Mouse (Mus musculus) intestine, embryonic 15.5 days (tissue): ENCODE measurements around the gene Copz2. TPM values are rescaled to one million over a fixed set of nuclear protein-coding genes. Genes with fewer than 3 reads are reported as not detected.

Experiments used
- ATAC-seq: fragments of 200-750 bp; cut with Nextera tagmentation; 2 replicates; pipeline ENCODE4 v1.8.0; 2017; ENCODE audit warnings: moderate TSS enrichment, moderate library complexity
- H3K27ac ChIP-seq: fragments of 300-500 bp; sonication (generic); 2 replicates; pipeline ENCODE4 v1.5.1; 2015; ENCODE audit warnings: mild to moderate bottlenecking, inconsistent platforms
- H3K27me3 ChIP-seq: fragments of 300-500 bp; sonication (generic); replicated peaks from 2 replicates; pipeline ENCODE4 v1.6.1; 2015; ENCODE audit warnings: inconsistent platforms
- H3K36me3 ChIP-seq: fragments of 300-500 bp; sonication (generic); 2 replicates; pipeline ENCODE4 v1.6.1; 2015; ENCODE audit warnings: inconsistent platforms
- H3K4me1 ChIP-seq: fragments of 300-500 bp; sonication (generic); replicated peaks from 2 replicates; pipeline ENCODE4 v1.6.1; 2015; ENCODE audit warnings: inconsistent platforms
- H3K4me2 ChIP-seq: fragments of 300-500 bp; sonication (generic); replicated peaks from 2 replicates; pipeline ENCODE4 v1.6.1; 2015; ENCODE audit warnings: mild to moderate bottlenecking, inconsistent platforms
- H3K4me3 ChIP-seq: fragments of 300-500 bp; sonication (generic); replicated peaks from 2 replicates; pipeline ENCODE4 v1.5.1; 2015; ENCODE audit warnings: inconsistent platforms
- H3K9ac ChIP-seq: fragments of 300-500 bp; sonication (generic); 2 replicates; pipeline ENCODE4 v1.6.1; 2015; ENCODE audit warnings: inconsistent platforms
- H3K9me3 ChIP-seq: fragments of 300-500 bp; sonication (generic); 2 replicates; pipeline ENCODE4 v1.6.1; 2016; ENCODE audit warnings: inconsistent platforms
- WGBS: fragments of 180-500 bp; shearing (Covaris S2); methylation state at CpG from one replicate; pipeline ENCODE4 v1.1.7; 2015; 5-methylcytosine and 5-hydroxymethylcytosine counted together
- microRNA counts: library from miRNA; unstranded; fragments of <30 nt; microRNA quantifications from one replicate; lab custom pipeline; 2016
- polyA plus RNA-seq: library from polyadenylated mRNA; unstranded; fragments of >200 nt; fragmentation: Nextera tagmentation; extraction: Ambion mirVana; gene quantifications from 2 replicates; pipeline ENCODE4 v1.2.1, GENCODE M21; 2015

Copz2 gene
- polyA plus RNA-seq, 1 experiment from 2014 or later = 93.5 TPM

DNA sequence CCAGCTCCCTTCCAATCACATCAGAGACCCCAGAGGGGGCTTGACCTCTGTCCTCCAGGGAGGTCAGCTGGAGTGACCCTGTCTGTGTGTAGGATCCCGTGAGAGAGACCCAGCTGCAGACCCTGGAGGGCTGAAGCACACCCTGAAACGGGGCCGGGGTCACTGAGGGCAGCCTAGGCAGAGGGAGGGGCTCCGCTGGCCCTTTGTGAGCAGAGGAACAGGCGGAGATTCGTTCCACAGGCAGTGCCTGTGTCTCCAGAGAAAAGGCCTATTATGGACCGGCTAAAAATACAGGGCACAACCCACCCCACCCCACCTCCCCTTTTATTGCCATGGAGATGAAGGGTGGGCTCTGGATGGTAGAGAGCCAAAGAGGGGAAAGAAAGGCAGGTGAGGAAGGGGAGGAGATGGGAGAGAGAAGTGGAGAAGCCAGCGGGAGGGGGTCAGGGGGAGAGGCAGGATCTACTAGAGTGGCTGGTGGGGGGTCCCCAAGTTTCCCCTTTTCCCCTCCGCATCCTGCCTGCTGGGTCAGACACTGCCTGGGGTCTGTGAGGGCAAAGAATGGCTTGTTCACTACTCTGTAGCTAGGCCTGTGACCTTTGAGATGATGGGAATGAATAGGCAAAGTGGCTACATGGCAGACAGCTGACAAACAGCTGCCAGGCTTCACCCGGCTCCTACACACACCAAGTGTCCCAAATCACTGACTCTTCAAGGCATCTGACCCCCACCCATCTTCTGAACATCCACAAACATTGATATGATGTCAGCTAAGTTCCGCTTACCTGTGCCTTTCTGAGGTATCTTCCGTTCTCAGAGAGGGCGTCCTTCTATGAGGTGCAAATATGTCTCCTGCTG is 50.0 kb downstream of the Copz2 start:
- Histone ChIP-seq H3K27ac (no peak overlapping the region), H3K4me3 (no peak overlapping the region), H3K9me3 (no peaks in the 10 kb centered on the region), H3K4me1 (peaks cover 13% of the 10 kb centered on the region; the same call in 1 of the 2 replicates), H3K4me2 (no peak overlapping the region), H3K36me3 (no peaks in the 10 kb centered on the region), H3K9ac (no peak overlapping the region), H3K27me3 (peaks cover 3% of the 10 kb centered on the region; the same call in 1 of the 2 replicates)
- WGBS = 49% methylated on average over 13 of the region's 13 CpGs
- no peak for ATAC-seq

DNA sequence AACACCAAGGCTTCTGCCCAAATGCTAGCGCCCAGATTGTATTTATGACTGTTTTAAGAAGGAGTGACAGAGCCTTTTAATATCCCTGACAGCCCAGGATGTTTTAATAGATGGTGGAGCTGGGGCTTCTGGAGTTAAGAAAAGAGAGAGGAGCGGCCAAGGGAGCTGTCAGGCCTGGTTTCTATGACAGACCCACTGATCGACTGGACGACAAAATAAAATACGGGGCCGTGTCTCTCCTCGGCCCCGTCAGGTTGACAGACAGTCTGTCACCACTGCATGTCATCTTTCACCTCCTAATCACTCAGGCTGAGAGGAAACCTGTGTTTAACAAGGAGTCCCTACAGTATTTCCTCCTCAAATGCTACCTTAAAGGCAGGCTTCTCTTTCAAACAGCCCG is 51.7 kb downstream of the Copz2 start:
- H3K9me3 ChIP-seq = no peaks in the 10 kb centered on the region
- H3K4me2 ChIP-seq = no peak overlapping the region
- peaks cover 13% of the 10 kb centered on the region; the same call in 1 of the 2 replicates for H3K4me1 ChIP-seq
- 54% methylated on average over 9 of the region's 9 CpGs for WGBS
- H3K36me3 ChIP-seq = no peaks in the 10 kb centered on the region
- no peak for ATAC-seq
- H3K27ac ChIP-seq = no peak overlapping the region
- H3K4me3 ChIP-seq = no peak overlapping the region
- H3K9ac ChIP-seq = no peak overlapping the region
- peaks cover 3% of the 10 kb centered on the region; the same call in 1 of the 2 replicates for H3K27me3 ChIP-seq

DNA sequence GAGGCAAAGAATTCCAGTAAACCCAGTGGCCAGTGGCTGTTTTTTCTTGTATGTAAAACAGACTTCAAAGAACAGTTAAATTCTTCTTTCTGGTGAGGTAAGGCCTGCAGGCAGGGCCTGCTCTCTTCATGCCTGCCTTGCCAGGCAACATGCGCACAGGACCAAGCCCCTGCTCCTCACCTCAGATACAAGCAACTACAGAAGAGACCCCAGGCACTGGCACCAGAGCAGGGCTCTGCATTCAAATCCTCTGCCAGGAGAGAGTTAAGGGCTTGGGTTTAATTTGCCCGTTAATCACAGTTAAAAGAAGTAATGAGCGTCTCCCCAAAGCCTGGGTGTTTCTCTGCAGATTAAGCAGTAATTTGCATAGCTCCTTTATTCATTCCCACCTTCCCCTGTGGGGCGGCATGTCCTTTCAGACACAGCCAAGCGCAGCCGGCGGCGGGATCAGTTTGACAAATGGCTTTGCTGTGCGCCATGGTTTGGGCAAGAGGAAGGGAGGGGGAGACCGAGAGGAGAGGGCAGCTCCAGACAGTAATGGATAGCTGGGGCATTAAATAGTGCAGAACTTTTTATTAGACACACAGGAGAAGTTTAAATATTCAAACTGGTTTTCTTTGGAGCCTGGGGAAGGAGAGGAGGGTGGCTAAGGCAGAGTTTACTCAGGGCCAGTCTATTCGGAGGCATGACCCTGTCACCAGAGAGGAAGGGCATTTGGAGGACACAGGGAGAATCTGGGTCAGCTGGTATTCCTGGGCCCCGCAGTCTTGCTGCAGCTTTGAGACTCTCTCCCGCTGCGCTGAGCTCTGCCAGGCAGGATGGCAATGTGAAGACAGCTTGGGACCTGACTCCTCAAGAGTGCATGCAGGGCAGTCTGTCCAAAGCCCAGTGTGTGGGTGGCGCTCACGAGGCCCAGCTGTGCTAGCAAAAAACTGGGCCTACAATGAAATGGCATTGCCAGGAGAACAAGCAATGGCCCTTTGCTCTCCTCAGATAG is 53.3 kb downstream of the Copz2 start:
- H3K27ac ChIP-seq = no peak overlapping the region
- WGBS = 27% methylated on average over 16 of the region's 16 CpGs
- no peak for ATAC-seq

DNA sequence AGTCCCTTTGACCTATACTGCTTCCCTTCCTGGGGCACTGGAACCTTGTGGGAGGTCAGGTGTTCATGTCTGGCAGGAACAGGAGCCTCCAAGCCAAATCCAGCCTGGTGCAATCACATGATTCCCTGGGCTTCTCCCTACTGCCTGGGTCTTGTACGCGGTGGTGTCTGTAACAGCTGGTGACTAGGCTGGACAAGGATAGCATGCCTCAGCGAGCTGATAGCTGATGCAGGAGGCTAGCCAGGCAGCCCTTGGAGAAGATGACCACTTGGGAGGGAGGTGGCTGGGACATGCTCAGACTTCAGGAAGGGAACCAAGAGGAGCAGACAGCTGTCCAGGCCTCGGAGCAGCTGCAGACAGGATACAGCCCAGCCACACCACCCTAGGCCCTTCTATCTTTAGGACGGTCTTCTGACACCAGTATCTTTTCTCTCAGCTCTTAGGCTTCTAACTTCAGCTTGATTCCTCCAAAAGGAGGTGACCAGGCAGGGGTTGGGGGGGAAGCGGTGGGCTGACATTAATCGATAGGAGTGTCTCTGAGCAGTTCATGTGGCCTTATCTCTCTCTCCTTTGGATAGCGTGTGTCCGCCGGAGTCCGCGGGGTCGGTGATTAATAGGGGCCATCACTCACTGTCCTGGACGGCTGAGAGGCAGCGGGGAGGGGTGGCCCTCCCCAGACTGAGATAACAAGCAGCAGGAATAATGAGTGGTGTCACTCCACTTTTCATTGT is 56.9 kb downstream of the Copz2 start:
- no peaks in the 10 kb centered on the region for H3K9me3 ChIP-seq
- peaks cover 16% of the 10 kb centered on the region; the same call in 1 of the 2 replicates for H3K4me1 ChIP-seq
- no peak overlapping the region for H3K9ac ChIP-seq
- no peak overlapping the region for H3K27ac ChIP-seq
- WGBS = 34% methylated on average over 15 of the region's 15 CpGs
- ATAC-seq = no peak
- H3K4me2 ChIP-seq = no peak overlapping the region
- H3K4me3 ChIP-seq = no peak overlapping the region
- peaks cover 3% of the 10 kb centered on the region; the same call in 1 of the 2 replicates for H3K27me3 ChIP-seq
- peaks cover 10% of the 10 kb centered on the region; the same call in 1 of the 2 replicates for H3K36me3 ChIP-seq

More for the DNA sequence above, 53.3 kb downstream of the Copz2 start:
- Histone ChIP-seq H3K36me3 (0 out of 2 replicates have a peak, but pooled peaks cover 3% of the 10 kb centered on the region), H3K9me3 (no peaks in the 10 kb centered on the region), H3K27me3 (peaks cover 3% of the 10 kb centered on the region; the same call in 1 of the 2 replicates), H3K9ac (0 out of 2 replicates have a peak overlapping the region, but pooled peaks have one; percentile 8), H3K4me1 (peaks cover 15% of the 10 kb centered on the region; the same call in 1 of the 2 replicates), H3K4me3 (no peak overlapping the region), H3K4me2 (no peak overlapping the region)

DNA sequence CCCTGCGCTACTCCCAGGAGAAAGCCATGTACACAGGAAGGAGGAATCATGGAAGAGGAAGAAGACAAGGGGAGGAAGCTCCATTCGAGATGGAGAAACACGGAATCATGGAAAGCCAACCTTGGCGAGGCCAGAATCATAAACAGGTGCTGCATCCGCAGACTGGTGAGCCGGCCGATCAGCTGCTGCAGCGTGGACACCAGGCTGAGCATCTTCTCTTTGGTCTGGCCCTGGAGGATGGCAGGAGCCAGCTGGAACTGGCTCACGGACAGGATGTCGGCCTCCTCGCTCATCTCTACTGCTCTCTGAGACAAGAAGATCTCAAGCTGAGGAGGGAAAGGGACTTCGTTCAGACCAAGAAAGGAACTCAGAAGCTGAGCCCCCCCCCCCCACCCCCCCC is 58.9 kb downstream of the Copz2 start:
- ATAC-seq = no peak
- no peak overlapping the region for H3K4me2 ChIP-seq
- H3K27ac ChIP-seq = no peak overlapping the region
- peaks cover 11% of the 10 kb centered on the region; the same call in 1 of the 2 replicates for H3K36me3 ChIP-seq
- H3K4me1 ChIP-seq = peaks cover 7% of the 10 kb centered on the region; the same call in 1 of the 2 replicates
- no peak overlapping the region for H3K9ac ChIP-seq
- no peaks in the 10 kb centered on the region for H3K9me3 ChIP-seq
- H3K27me3 ChIP-seq = no peaks in the 10 kb centered on the region
- 88% methylated on average over 12 of the region's 12 CpGs for WGBS
- no peak overlapping the region for H3K4me3 ChIP-seq

DNA sequence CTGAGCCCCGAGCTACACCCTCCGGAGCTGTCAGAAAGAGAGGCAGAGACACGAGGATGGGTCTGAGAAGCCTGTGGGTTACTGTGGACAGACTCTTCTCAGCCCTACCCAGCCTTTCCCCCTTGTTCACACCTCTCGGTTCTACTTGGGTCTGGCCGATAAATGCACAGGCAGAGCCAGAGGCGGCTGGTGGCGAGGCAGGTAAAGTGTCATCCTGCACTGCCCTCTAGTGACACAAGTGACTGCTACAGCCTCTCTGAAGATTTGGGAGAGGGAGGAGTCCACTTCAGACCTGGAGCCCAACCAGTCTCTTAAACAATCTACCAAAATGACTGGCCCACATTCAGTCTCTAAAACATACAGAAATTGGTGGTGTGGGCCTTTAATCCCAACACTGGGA is 60.3 kb downstream of the Copz2 start:
- H3K27ac ChIP-seq = no peak overlapping the region
- no peak overlapping the region for H3K4me3 ChIP-seq
- ATAC-seq = peak; percentile 65
- no peaks in the 10 kb centered on the region for H3K27me3 ChIP-seq
- no peak overlapping the region for H3K4me2 ChIP-seq
- no peak overlapping the region for H3K9ac ChIP-seq
- H3K36me3 ChIP-seq = peaks cover 11% of the 10 kb centered on the region; the same call in 1 of the 2 replicates
- no peaks in the 10 kb centered on the region for H3K9me3 ChIP-seq
- 26% methylated on average over 7 of the region's 7 CpGs for WGBS
- H3K4me1 ChIP-seq = 0 out of 2 replicates have a peak, but pooled peaks cover 6% of the 10 kb centered on the region

MicroRNAs encoded within 50 kb of the gene (microRNA counts, 519-probe panel; counts per million panel counts)
- 3,851 counts per million, percentile 92 among the panel's probes with 10 or more counts for microRNA mmu-miR-152 (lab: Ali Mortazavi, UCI)

Other genes with a start within 250 kb of the Copz2 start
- gene Snx11, start 72.3 kb upstream of the Copz2 start, polyA plus RNA-seq = 14.4 and 14.6 TPM in 2 replicates
- 92.8 and 101 TPM in 2 replicates for gene Cbx1, start 60.7 kb upstream of the Copz2 start, polyA plus RNA-seq
- gene Nfe2l1, start 19.9 kb upstream of the Copz2 start, polyA plus RNA-seq = 50.4 and 52.6 TPM in 2 replicates
- 64.2 and 66.7 TPM in 2 replicates for gene Cdk5rap3, start 66.6 kb downstream of the Copz2 start, polyA plus RNA-seq
- 84.7 and 86.9 TPM in 2 replicates for gene Prr15l, start 78.2 kb downstream of the Copz2 start, polyA plus RNA-seq
- gene Pnpo, start 94.1 kb downstream of the Copz2 start, polyA plus RNA-seq = 81.9 and 92.8 TPM in 2 replicates
- 13.3 and 15.1 TPM in 2 replicates for gene Sp2, start 133.1 kb downstream of the Copz2 start, polyA plus RNA-seq
- gene Sp6, start 163.5 kb downstream of the Copz2 start, polyA plus RNA-seq = 0.29 and 0.30 TPM in 2 replicates
- gene Scrn2, start 180.1 kb downstream of the Copz2 start, polyA plus RNA-seq = 18.1 and 21.9 TPM in 2 replicates
- gene Lrrc46, start 191.5 kb downstream of the Copz2 start, polyA plus RNA-seq = 0.40 and 0.45 TPM in 2 replicates
- 86.9 and 88.7 TPM in 2 replicates for gene Mrpl10, start 191.7 kb downstream of the Copz2 start, polyA plus RNA-seq
- 9.1 and 11.1 TPM in 2 replicates for gene Osbpl7, start 200.8 kb downstream of the Copz2 start, polyA plus RNA-seq